Mouse (Mus musculus) mature B cell (primary cell): ENCODE data around the gene Prps2.
"Not testable (repeated sequence)": the region's sequence is repeated elsewhere in the genome, so short reads cannot be mapped to it uniquely, and the experiment has no call there.

Experiments
- in situ Hi-C: fragments of 300-500 bp; cut with MboI; formaldehyde crosslinking; loops from 2 replicates; pipeline ENCODE4 v1.14.3; 2019

Prps2 gene

DNA sequence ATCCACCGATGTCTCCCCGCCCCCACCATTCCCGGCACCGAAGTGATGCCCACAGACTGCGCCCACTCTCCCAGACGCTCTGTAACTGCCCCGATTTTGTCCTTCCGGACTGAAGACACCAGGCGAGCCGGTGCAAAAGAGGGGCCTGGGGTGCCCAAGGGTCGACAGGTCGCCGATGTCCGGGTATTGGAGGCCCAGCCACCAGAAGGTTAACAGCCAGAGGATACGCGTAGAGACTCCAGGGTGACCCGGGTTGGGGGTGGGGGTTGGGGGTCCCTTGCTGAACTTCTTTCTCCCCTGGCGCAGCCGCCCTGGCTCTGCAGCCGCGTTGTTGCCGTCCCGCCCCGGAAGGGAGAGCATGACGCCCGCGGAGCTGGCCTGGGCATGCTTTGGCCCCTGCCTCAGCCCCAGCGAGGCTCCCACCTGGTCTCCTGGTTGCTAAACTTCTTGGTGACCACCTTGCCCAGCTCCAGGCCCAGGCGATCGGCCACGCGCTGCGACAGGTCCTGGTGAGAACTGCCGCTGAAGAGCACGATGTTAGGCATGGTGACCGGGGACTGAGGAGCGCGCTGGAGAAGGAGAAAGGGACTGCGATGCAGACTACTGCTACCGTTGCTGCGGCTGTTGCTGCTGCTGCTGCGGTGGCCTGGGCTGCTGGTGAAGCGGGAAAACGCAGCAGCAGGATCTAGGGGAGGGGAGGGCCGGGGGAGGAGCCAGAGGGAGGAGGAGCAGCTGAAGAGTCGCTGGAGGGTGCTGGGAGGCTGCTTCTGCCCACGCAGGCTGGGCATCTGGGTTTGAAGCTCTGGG, at the start of gene Prps2:
TSS of gene Prps2 (minus strand) at position 703 of the 807 bp plus-strand sequence.
- in situ Hi-C loops: no loop called here

DNA sequence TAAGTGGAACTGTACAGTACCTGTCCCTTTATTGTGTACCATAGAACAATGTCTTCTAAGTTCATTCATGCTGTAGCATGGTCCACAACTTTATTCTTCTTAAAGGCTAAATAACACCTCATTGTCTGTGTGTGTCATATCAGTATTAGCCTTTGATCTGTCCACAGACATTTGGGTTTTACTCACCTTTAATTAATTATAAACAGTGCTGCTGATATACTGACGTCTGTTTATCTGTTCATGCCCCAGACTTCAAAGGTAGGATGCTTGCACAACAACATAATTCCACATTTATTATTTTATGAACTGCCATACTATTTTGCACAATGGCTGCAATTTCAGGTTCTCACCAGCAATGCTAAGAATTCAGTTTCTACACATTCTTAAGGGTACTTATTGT, 35.1 kb upstream of the Prps2 start:
- in situ Hi-C loops: no loop called here

DNA sequence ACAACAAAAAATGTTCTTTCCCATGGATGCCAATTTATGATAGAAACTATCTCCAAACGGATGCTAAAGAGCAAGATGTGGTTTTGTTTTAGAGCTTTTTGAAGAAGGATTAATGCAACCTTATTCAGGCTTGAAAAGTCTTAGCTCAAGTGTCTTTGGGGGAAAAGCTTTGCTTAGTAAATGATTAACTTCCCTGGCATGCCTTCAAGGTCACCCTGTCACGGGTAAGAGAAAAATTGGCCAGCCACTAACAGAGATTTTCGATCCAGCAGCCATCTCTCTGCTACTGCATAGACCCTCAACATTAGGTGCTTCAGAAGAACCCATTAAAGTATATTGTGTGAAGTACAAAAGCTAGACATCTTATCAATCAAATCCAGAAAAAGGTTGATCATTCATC, 12.4 kb upstream of the Prps2 start:
- in situ Hi-C loops: no loop called here

DNA sequence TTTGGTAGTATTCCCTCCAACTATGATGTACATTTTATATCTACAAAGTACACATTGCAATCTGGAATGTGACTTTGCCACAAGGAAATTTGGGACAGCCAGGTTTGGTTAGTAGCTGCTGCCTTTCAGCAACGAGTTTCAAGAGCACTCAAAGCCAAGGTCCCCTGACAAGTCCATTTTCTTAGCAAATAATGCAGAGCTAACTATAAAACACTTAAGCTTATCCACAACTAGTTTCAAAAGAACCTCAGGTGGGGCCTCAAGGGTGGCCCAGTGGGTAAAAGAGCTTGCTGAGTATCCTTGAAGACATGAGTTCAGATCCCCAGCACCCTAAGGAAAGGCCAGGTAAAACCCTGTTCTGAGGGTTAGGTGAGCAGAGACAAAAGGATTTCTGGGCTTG, 4.1 kb upstream of the Prps2 start:
- in situ Hi-C loops: no loop called here

DNA sequence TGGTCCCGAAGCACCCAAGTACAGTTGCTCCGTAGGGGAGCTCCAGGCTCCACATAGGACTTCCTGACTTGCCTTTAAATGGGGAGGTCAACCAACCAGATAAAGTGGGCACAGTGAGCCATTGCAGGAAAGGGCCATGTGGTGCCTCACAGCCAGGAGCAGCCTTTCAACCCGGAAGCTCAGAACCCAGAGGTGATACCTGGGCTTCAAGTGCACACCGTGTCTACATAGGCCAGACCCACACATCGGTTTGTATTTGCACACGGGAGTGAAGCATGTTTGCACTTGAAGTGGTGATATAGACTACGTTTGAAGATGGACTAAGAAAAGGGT, 271 bp upstream of the Prps2 start:
- in situ Hi-C loops: no loop called here

DNA sequence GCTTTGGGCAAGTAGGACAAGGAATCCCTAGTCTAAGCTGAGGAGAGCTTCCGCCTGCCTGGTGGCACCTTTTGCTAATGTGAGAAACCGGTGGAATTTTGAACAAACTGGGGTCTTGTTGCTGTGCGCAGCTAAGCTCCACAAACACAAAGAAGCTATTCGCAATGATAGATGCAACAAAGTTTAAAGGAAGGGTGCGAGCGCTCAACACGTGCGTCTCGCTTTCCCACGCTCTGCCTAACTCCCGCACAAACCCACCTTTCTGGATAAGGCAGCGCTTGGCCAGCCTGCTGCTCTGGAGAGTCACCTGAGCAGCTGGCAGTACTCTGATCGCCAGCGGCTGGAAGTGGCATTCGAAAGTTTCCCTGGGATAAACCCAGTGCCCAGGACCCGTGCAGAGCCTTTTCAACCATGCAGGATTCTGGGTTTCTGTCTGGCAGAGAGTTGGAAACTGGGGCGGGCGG, 934 bp downstream of the Prps2 start:
- in situ Hi-C loops: no loop called here

DNA sequence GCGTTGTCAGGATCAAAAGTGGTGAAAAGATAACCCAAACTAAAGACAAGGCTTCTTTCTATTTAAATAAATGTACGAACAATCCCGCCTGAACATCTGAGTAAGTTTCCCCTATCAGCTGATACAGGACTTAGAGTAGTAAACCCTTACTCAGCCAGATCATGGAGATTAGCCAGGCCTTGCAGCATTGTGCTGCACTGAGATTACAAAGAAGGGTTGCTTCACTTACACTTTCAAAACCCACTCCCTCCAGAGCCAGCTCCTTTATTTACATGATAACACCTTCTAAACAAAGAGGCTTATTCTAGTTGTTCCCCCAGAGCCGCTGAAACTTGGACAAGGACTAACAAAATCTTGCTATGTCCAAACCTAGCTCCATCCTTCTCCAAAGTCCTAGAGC, 2.5 kb downstream of the Prps2 start:
- in situ Hi-C loops: no loop called here

DNA sequence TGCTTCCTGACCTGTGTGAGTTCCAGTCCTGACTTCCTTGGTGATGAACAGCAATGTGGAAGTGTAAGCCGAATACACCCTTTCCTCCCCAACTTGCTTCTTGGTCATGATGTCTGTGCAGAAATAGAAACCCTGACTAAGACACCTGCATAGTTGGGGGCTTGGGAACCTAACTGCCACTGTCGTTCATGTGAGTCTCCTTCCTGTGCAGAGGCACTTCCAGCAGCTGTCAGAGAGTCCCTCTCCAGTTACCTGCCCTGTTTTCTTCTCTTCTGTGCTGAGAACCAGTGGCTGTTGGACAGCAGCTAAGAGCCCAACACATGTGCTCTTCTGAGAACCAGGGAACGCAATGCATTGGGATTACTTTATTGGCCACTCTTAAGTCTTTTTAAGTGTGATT, 21.3 kb downstream of the Prps2 start:
- in situ Hi-C loops: not testable (repeated sequence)

DNA sequence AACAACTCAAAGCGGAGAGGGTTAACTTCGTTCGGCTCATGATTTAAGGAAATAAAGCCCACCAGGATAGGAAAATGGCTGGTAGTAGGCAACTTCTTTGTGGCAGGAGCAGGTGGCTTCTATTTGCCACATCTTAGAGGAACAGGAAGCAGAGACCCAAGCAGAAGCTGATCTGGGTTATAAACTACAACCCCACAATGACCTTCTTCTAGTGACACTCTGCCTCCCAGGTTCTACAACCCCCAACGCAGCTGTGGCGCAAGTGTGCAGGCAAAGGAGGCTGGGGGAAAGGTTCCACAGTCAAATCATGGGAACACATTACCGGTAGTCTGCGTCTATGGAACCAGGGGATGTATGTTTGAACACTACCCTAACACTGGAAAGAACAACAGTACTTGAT, 22.8 kb downstream of the Prps2 start:
- in situ Hi-C loops: no loop called here

DNA sequence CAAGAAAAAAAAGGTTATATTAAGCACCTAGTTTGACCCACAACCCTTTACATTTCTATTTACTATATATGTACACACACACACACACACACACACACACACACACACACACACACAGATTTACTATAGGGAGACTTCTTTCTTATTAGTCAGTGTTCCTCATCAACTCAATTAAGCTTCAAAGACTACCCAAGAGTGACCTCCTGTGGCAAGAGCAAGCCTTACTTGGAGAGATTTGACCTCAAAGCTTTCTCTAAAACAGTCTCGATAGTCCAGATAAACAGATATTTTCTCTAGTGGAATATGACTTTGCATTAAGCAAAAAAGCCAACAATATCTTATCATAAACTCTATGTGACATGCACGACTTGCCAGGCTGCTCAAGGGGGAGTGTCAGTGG, 25.1 kb downstream of the Prps2 start:
- in situ Hi-C loops: no loop called here

DNA sequence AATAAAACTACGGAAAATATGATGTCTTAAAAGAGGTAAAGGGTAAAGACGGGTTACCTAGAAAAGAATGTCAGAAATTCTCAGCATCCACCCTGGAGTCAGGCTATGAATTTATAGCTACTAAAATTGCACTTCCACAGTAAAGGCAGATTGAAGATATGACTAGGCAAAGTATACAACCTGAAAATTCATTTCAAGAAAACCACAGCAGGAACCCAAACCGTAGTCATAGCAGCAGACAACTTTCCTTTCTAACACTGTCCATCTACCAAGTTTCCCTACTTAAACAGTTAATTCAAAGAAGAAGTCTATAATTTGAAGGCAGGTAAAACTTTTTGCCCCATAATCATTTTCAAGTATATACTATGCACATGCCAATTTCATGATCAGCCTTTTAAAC, 26.6 kb downstream of the Prps2 start:
- in situ Hi-C loops: no loop called here

DNA sequence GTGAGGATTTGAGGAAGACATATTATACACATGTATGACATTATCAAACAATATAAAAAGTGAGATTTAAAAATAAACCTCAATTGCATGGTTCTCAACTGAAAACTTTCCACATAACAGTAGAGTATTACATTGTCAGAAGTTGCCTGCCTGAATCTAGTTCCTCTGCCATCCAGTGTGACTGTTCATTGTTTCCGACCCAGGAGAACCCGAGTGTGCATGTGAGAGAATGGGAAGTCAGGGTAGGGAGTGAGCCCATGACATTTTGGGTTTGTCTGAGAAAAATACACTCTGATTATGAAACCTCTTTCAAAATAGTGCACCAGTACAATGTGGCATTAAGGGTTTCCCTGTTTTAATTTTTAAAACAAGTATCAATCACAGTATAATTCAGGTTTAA, 28.9 kb downstream of the Prps2 start:
- in situ Hi-C loops: no loop called here

DNA sequence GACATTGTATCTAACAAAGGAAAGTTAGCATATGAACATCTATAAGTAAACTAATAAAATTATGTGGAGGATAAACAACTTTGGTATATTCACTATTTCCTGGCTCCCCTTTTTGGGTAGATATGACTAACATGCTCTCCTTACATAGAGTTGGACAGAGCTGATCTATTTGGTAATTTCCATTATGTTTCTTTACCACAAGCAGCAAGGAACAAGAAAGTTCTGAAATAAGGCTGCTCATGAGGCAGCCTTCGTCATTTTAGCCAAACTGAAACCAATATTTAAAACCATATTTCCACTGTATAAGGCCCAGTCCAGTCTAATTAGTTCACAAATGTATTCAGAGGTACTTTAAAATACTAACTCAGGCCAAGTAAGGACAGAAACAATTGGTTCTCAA, 36.1 kb downstream of the Prps2 start:
- in situ Hi-C loops: no loop called here

DNA sequence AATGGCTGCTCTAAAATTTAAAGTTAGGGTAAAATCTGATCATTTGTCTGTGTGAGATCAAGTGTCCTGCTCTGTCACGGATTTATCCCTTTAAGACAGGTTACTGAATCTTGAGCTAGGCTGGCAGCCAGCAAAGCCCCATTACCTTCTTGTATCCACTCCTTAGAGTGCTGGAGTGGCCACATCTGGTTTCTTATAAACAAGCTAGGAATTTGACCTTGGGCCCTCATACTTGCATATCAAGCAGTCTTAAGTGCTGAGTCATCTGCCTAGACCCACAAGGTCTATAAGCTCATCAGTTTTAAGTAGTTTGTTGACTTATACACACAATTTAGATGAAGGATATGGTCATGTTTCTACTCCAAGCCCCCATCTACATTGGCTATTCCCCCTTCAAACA, 38.2 kb downstream of the Prps2 start:
- in situ Hi-C loops: no loop called here

DNA sequence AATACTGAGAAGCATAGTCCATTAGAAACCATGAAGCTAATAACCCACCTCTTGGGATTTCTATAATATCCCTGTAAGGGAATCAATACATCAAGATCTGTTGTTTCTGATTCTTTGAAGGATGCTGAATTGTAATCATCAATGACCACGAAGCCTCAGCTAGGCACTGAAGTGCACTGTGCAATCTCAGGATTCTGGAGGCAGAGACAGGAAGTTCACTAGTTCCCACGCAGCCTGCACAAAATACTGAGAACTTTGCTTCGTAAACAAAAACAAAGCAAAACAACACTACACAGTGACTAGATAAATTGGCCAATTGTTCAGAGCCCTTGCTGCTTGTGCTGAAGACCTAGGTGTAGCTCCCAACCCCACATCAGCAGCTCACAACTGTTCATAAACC, 40.7 kb downstream of the Prps2 start:
- in situ Hi-C loops: no loop called here

DNA sequence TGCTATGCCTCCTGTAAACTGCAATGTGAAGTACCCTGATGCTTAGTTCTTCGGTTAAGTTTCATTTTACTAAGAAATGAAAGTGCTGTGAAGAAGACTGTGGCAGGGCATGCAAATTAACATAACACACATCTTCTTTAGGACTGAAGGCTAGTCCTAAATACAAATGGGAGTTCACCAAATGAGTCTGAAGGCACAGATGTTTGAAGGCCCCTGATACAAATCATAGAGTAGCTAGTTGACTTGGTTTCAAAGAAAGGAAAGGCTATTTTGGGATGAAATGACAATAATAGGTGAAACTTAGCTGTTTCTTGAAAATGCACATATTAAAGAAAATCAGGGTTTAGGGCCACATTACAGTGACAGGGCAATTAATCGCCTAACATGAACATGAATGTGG, 42.4 kb downstream of the Prps2 start:
- in situ Hi-C loops: no loop called here

DNA sequence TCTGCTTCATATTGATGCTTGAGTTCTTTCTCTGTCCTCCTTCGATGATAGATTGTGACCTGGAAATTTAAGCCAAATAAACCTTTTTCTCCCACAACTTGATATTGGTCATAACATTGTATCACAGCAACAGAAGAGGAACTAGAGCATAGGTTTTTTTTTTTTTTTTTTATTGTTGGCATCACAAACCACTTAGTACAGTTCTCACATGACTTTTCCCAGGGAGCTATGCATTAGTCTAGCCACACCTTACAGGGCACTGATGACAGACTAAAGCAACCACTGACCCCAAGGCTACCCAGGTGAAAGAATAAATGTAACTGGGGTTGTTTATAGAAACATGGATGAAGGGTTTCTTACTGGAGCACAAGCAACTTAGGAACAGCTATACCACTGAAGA, 44.6 kb downstream of the Prps2 start:
- in situ Hi-C loops: no loop called here

DNA sequence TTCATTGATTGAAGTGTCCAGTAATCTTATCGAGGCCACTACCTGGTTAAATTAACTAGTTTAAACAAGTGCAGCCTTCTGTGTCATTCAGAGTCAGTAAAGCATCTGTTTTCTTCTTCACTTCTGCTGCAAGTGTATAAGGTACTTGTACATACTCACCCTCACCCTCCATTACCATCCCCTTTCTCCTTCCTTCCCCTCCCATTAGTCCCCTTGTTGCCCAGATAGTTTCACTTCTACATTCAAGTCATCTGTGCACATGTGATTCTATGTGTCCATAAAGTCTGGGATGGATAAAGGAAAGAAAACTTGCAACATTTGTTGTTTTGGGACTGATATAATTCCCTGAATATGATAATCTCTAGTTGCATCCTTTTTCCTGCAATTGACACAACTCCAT, 48.0 kb downstream of the Prps2 start:
- in situ Hi-C loops: no loop called here

DNA sequence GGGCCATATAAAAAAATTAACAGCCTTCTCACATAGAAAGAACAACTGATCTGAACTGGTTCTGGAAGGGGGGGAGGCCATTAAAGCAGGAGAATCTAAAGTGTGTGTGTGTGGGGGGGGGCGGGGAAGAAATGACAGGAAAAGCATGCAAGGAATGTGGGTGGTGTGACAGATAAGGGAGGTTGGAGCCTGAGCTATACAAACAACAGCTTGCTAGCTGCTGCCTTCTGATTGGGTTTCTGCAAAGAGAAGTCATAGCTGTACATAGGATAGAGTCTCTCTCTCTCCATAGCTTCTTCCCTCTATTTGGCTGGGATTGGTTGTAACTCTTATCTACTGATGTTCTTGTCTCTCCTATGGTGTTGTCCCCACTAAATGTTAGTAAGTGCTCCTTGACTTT, 49.9 kb downstream of the Prps2 start:
- in situ Hi-C loops: no loop called here

DNA sequence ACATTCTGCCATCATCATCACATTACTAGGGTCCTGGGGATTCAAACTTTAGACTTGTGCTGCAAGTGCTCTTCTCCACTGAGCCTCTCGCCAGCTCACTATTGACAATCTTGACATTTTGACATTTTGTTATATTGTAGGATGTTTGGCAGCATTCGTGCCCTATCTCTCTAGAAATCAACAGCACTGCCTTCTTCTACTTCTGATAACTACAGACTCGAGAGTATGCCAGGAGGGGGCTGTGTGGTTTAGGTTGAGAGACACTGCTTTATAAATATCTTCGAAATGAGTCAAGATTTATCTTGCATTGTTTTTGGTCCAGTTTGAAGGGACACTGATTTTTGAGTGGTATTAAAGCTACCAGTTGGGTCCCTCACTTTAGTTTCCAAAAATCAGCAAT, 51.6 kb downstream of the Prps2 start:
- in situ Hi-C loops: no loop called here

DNA sequence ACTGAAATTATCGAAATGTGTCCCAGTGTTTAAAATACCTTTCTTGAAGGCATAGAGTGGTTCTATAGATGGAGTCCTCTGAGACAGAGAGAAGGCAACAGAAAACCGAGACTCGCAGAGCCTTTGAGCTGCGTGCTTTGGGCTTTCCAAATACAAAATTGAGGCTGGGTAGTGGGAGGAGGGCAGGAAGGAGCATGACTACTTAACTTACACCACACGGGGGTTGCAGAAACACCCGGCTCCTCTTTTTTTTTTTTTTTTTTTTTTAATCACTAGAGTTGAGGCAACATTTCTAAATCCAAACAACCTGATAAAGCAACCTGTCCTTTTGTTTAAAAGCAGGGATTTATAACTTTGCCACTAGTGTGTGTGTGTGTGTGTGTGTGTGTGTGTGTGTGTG, 52.1 kb downstream of the Prps2 start, which contains the start of gene Tlr7:
TSS of gene Tlr7 (minus strand) at position 160 of the 400 bp plus-strand sequence.
- in situ Hi-C loops: no loop called here

DNA sequence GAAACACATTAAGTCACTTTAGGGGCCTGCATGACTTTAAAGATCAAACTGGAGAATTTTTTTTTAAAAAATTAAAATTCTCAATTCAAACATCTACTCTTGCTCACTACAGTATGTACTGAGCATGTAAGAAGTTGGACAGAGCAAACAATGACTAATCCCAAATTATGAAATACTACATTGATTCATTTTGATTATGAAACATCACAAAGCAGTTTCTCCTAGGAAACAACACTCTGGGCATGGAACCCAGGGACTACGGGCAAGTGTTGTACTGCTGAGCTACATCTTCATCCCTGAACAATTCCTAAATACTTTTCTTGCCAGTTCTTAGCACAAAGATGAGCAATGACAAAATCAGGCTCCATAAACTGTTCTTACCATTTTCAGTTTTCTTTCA, 52.9 kb downstream of the Prps2 start:
- in situ Hi-C loops: no loop called here

DNA sequence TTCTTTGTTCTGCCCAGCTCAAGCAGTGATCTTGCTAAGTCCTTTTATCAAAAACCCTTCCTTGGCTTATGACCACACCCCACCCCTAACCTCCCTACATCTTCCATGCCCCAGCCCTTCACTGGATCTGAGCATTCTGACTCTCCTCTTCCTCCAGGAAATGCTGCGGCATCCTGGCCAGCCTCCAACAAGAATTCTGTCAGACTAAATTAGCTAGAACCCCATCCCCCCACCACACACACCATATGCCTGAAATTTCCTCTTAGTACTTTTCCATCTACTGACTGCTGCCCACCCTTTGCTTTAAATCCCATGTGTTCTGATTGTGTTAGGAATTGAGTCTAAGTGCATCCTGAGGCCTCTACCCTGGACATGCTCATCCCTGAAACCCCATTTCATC, 53.5 kb downstream of the Prps2 start:
- in situ Hi-C loops: no loop called here

DNA sequence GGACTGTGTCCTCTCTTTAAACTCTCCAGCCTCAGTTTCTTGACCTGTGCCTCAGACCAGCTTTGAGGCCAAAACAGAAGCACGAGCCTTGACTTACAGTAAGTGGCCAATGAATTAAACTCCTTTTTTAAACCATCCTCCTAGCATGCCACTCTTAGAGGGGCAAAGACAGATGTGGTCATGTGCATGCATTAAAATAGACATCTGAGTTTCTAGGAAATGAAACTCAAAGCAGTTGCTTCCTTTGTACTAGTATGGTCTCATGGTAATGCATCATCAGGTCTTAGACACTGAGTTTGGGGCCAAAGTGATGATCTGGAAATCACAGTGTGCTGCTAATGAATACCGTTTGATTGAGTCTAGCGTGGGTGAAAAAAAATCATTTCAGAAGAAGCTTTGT, 54.0 kb downstream of the Prps2 start:
- in situ Hi-C loops: no loop called here
